Mouse (Mus musculus) stomach, embryonic 14.5 days (tissue): Measurements from ENCODE around the gene Banf2. TPM values are rescaled to one million over a fixed set of nuclear protein-coding genes. Genes with fewer than 3 reads are reported as not detected.

Experiments used
- ATAC-seq: fragments of 200-750 bp; cut with Nextera tagmentation; 2 replicates; pipeline ENCODE4 v1.8.0; 2017; ENCODE audit warnings: low read depth, moderate TSS enrichment; ENCODE audit not compliant: insufficient number of reproducible peaks, insufficient read depth, low FRiP score
- H3K27ac ChIP-seq: fragments of 300-500 bp; sonication (generic); 2 replicates; pipeline ENCODE4 v1.5.1; 2014; ENCODE audit warnings: mild to moderate bottlenecking, low read length, moderate library complexity, mixed read lengths
- H3K27me3 ChIP-seq: fragments of 300-500 bp; sonication (generic); 2 replicates; pipeline ENCODE4 v1.6.1; 2014; ENCODE audit warnings: low read length, control low read depth, mixed read lengths; ENCODE audit not compliant: control insufficient read depth, insufficient read depth
- H3K36me3 ChIP-seq: fragments of 300-500 bp; sonication (generic); 2 replicates; pipeline ENCODE4 v1.6.1; 2014; ENCODE audit warnings: mild to moderate bottlenecking, control low read depth, low read length, moderate library complexity, mixed read lengths; ENCODE audit not compliant: control insufficient read depth, insufficient read depth
- H3K4me1 ChIP-seq: fragments of 300-500 bp; sonication (generic); 2 replicates; pipeline ENCODE4 v1.6.1; 2014; ENCODE audit warnings: low read length, control low read depth, mixed read lengths; ENCODE audit not compliant: control insufficient read depth, insufficient read depth
- H3K4me2 ChIP-seq: fragments of 300-500 bp; sonication (generic); replicated peaks from 2 replicates; pipeline ENCODE4 v1.6.1; 2014; ENCODE audit warnings: low read depth, low read length, control low read depth
- H3K4me3 ChIP-seq: fragments of 300-500 bp; sonication (generic); 2 replicates; pipeline ENCODE4 v1.5.1; 2014; ENCODE audit warnings: low read depth, low read length, control low read depth
- H3K9ac ChIP-seq: fragments of 300-500 bp; sonication (generic); replicated peaks from 2 replicates; pipeline ENCODE4 v1.6.1; 2014; ENCODE audit warnings: low read depth, mild to moderate bottlenecking, control low read depth, low read length, moderate library complexity, mixed read lengths
- H3K9me3 ChIP-seq: fragments of 300-500 bp; sonication (generic); 2 replicates; pipeline ENCODE4 v1.6.1; 2016; ENCODE audit warnings: low read depth, low read length, control low read depth; ENCODE audit not compliant: control insufficient read depth
- WGBS: fragments of 180-500 bp; shearing (Covaris S2); extraction: QIAGEN DNeasy Blood & Tissue Kit; methylation state at CpG from one replicate; pipeline ENCODE4 v1.1.7; 2014; 5-methylcytosine and 5-hydroxymethylcytosine counted together
- polyA plus RNA-seq: library from polyadenylated mRNA; unstranded; fragments of >200 nt; fragmentation: Nextera tagmentation; extraction: Ambion mirVana; gene quantifications from 2 replicates; pipeline ENCODE4 v1.2.1, GENCODE M21; 2014

Banf2 gene
- polyA plus RNA-seq, 1 experiment from 2014 or later: not detected

- no peaks in the 10 kb centered on the region for H3K27me3 ChIP-seq
- H3K4me3 ChIP-seq: no peak overlapping the region
- H3K9me3 ChIP-seq: no peaks in the 10 kb centered on the region
- no peak overlapping the region for H3K27ac ChIP-seq
- no peak overlapping the region for H3K9ac ChIP-seq
- peaks cover 47% of the 10 kb centered on the region for H3K4me1 ChIP-seq
- no peak for ATAC-seq
- H3K36me3 ChIP-seq: peaks cover 6% of the 10 kb centered on the region
- 26% methylated on average over 2 of the region's 2 CpGs for WGBS
- no peak overlapping the region for H3K4me2 ChIP-seq
These were observed 29.3 kb upstream of the Banf2 start for GRCm38 (mm10) chr2:144003544-144003943.

- Histone ChIP-seq H3K36me3 (peaks cover 8% of the 10 kb centered on the region), H3K9ac (no peak overlapping the region), H3K9me3 (no peaks in the 10 kb centered on the region), H3K4me3 (no peak overlapping the region), H3K4me1 (peaks cover 59% of the 10 kb centered on the region), H3K27ac (0 out of 2 replicates have a peak overlapping the region, but pooled peaks have one; percentile 21), H3K27me3 (no peaks in the 10 kb centered on the region), H3K4me2 (no peak overlapping the region)
- ATAC-seq: no peak
- WGBS: 52% methylated on average over 6 of the region's 6 CpGs
These were observed 27.5 kb upstream of the Banf2 start for GRCm38 (mm10) chr2:144005166-144005955.

GRCm38 (mm10) chr2:144006686-144007085, 26.2 kb upstream of the Banf2 start:
- WGBS: 69% methylated on average over 6 of the region's 6 CpGs
- no peaks in the 10 kb centered on the region for H3K27me3 ChIP-seq
- no peak overlapping the region for H3K27ac ChIP-seq
- no peak overlapping the region for H3K9ac ChIP-seq
- H3K9me3 ChIP-seq: no peaks in the 10 kb centered on the region
- H3K4me3 ChIP-seq: no peak overlapping the region
- no peak for ATAC-seq
- H3K36me3 ChIP-seq: peaks cover 8% of the 10 kb centered on the region
- H3K4me1 ChIP-seq: peaks cover 59% of the 10 kb centered on the region
- no peak overlapping the region for H3K4me2 ChIP-seq

DNA sequence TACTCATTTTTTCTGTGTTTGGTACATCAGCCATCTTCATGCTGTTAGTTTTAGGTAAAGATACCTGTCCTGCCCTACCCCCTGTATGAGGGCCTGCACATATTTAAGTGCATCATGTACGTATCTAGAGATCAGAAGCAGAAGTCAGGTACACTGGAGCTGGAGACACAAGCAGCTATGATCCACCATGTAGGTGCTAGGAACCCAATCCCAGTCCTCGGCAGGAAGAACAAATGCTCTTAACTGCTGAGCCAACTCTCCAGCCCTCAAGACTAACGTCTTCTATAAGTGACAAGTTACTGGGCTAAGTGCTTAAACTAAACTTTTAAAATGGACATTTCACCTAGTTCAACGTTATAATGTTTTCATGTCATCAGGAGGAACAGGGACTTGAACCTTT, 25.6 kb upstream of the Banf2 start:
- 82% methylated on average over 4 of the region's 4 CpGs for WGBS
- H3K27ac ChIP-seq: no peak overlapping the region
- ATAC-seq: no peak
- H3K36me3 ChIP-seq: peaks cover 8% of the 10 kb centered on the region
- H3K4me1 ChIP-seq: peaks cover 59% of the 10 kb centered on the region
- no peaks in the 10 kb centered on the region for H3K27me3 ChIP-seq
- no peak overlapping the region for H3K4me2 ChIP-seq
- no peak overlapping the region for H3K4me3 ChIP-seq
- H3K9me3 ChIP-seq: no peaks in the 10 kb centered on the region
- H3K9ac ChIP-seq: no peak overlapping the region

GRCm38 (mm10) chr2:144009081-144009480, 23.8 kb upstream of the Banf2 start:
- peaks cover 8% of the 10 kb centered on the region for H3K36me3 ChIP-seq
- H3K27ac ChIP-seq: no peak overlapping the region; the same call in 1 of the 2 replicates
- H3K4me3 ChIP-seq: peak overlapping the region; percentile 82
- H3K9me3 ChIP-seq: no peaks in the 10 kb centered on the region
- peaks cover 51% of the 10 kb centered on the region for H3K4me1 ChIP-seq
- 54% methylated on average over 1 of the region's 1 CpGs for WGBS
- H3K27me3 ChIP-seq: no peaks in the 10 kb centered on the region
- H3K9ac ChIP-seq: no peak overlapping the region
- H3K4me2 ChIP-seq: peak overlapping the region; percentile 73
- ATAC-seq: no peak

DNA sequence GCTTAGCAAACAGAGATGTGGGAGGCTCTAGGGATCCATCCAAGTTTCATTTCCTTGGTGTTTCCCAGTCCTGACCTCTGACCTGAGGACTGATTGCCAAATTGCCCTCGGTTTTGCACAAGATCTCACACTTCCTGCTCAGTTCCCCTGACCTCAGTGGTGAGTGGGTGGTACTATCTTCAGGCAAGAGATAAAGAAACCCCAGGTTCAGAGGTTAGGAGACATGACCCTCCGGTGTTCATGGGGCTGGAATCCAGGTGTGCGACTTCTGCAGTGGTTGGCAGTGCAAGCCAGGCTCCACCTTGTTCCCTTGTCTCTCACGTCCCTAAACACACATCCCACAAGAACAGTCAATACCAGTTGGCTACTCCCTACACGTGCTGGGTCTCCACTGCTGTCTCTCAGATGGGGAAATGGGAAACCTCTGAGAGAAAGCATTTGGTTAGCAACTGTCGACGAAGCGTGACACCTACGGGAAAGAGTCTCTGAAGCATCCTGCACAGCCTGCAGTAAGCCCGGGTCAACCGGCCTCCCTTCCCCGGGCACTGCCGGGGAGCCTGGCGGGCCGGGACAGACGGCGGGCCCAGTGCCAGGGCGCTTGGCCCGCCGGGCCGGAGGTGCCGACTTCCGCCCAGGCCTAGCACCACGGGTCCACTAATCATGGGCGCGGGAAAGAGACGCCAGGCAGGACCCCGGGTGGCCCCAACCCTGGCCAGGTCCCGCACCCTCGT, 23.1 kb upstream of the Banf2 start:
- ATAC-seq: peak; percentile 16
- H3K9me3 ChIP-seq: no peaks in the 10 kb centered on the region
- peak overlapping the region; percentile 97 for H3K9ac ChIP-seq
- peaks cover 8% of the 10 kb centered on the region for H3K36me3 ChIP-seq
- H3K4me3 ChIP-seq: peak overlapping the region; percentile 82
- H3K27me3 ChIP-seq: no peaks in the 10 kb centered on the region
- H3K27ac ChIP-seq: peak overlapping the region; percentile 97
- 2% methylated on average over 18 of the region's 30 CpGs for WGBS
- peak overlapping the region; percentile 73 for H3K4me2 ChIP-seq
- H3K4me1 ChIP-seq: peaks cover 46% of the 10 kb centered on the region

- H3K36me3 ChIP-seq: peaks cover 8% of the 10 kb centered on the region
- H3K4me3 ChIP-seq: peak overlapping the region; percentile 82
- no peaks in the 10 kb centered on the region for H3K9me3 ChIP-seq
- under 1% methylated on average over 95 of the region's 107 CpGs for WGBS
- peak; percentile 11 for ATAC-seq
- no peaks in the 10 kb centered on the region for H3K27me3 ChIP-seq
- peak overlapping the region; percentile 73 for H3K4me2 ChIP-seq
- peak overlapping the region; percentile 97 for H3K9ac ChIP-seq
- H3K27ac ChIP-seq: peak overlapping the region; percentile 97
- peaks cover 38% of the 10 kb centered on the region for H3K4me1 ChIP-seq
These were observed 22.4 kb upstream of the Banf2 start for GRCm38 (mm10) chr2:144010282-144011044.

DNA sequence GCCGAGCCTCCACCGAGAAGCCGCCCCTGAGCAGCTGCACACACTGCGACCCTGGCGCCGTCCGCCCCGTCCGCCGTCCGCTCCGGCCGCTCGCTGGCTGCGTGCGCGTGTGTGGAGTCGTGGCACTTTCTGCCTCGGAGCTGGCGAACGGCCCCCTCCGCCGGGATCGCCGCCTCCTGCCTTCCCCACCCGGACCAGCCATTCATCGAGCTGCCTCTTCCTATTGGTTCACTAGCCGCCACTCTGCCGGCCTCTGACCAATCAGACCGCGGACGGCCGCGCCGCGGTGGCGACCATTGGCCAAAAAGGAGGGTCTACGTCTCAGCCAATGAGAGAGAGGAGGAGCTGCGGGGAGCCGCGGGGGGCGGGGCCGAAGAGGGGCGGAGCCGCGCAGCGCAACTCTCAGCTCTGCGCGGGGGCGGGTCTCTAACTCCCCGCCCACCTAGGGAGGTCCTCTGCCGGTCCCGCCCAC, 21.7 kb upstream of the Banf2 start, which contains the start of gene Rrbp1:
Gene Rrbp1 (minus strand): TSS at position 184 of the 472 bp plus-strand sequence.
- Histone ChIP-seq H3K9ac (peak within 1 kb of the TSS; percentile 97), H3K36me3 (peaks cover 8% of the 10 kb centered on the region), H3K4me2 (peak within 1 kb of the TSS; percentile 73), H3K9me3 (no peaks in the 10 kb centered on the region), H3K4me3 (peak within 1 kb of the TSS; percentile 82), H3K4me1 (peaks cover 32% of the 10 kb centered on the region), H3K27me3 (no peaks in the 10 kb centered on the region), H3K27ac (peak within 1 kb of the TSS; percentile 97)
- peak; percentile 97 for ATAC-seq
- WGBS: under 1% methylated on average over 51 of the region's 53 CpGs
